ENCODE assay signal across 21 mouse cellular contexts in genomic region chr16:63925195-63925594, GRCm38 (mm10).
A peak's percentile ranks its signal among the peaks of the same experiment; 100 is the strongest.
DNase-seq lines count a peak whose midpoint lies in the region; ATAC-seq and TF ChIP-seq lines count a peak whose summit lies in the region.
"Had no signal": no experiment of that assay in that cellular context is flagged by ENCODE, and none has a peak within 500 bp of the region (broad histone marks: within the 10 kb centered on the region; RNA-seq: fewer than 3 reads in every experiment).

No protein-coding gene starts in this region.

- TF ChIP-seq POLR2A in brain, embryonic 14.5 days (IDR thresholded peaks at IDR 0.05; ENCODE audit: borderline replicate concordance, extremely low read depth, insufficient read depth, insufficient read length, poor library complexity, severe bottlenecking), result no peak

- H3K4me3 ChIP-seq in hindbrain, embryonic 16.5 days (ENCODE audit: low read length), result no peak overlapping the region
- H3K4me3 ChIP-seq in hindbrain, embryonic 12.5 days, result no peak overlapping the region
- H3K4me3 ChIP-seq in midbrain, embryonic 12.5 days, result no peak overlapping the region
- H3K4me3 ChIP-seq: embryonic facial prominence, embryonic 10.5 days; forebrain, embryonic 15.5 days; heart, embryonic 10.5 days; left cerebral cortex, adult 2 months; megakaryocyte, embryonic 14.5 days; myocyte had no signal

- H3K4me1 ChIP-seq in hindbrain, embryonic 16.5 days (ENCODE audit: control insufficient read depth, insufficient read depth, low read depth, low read length), result no peaks in the 10 kb centered on the region
- H3K4me1 ChIP-seq in hindbrain, embryonic 12.5 days, result no peaks in the 10 kb centered on the region
- no peaks in the 10 kb centered on the region for H3K4me1 ChIP-seq in midbrain, embryonic 12.5 days
- H3K4me1 ChIP-seq: embryonic facial prominence, embryonic 10.5 days; forebrain, embryonic 15.5 days; heart, embryonic 10.5 days; megakaryocyte, embryonic 14.5 days had no signal

- H3K27ac ChIP-seq in hindbrain, embryonic 16.5 days (ENCODE audit: low read depth, low read length), result no peak overlapping the region
- H3K27ac ChIP-seq in hindbrain, embryonic 12.5 days, result no peak overlapping the region
- no peak overlapping the region for H3K27ac ChIP-seq in midbrain, embryonic 12.5 days (replicated peaks)
- H3K27ac ChIP-seq: embryonic facial prominence, embryonic 10.5 days; forebrain, embryonic 15.5 days; heart, embryonic 10.5 days; left cerebral cortex, adult 2 months had no signal

- no peak overlapping the region for H3K9ac ChIP-seq in hindbrain, embryonic 16.5 days (ENCODE audit: low read depth, low read length)
- no peak overlapping the region for H3K9ac ChIP-seq in hindbrain, embryonic 12.5 days
- no peak overlapping the region for H3K9ac ChIP-seq in midbrain, embryonic 12.5 days (replicated peaks)
- H3K9ac ChIP-seq: forebrain, embryonic 15.5 days had no signal

- H3K4me2 ChIP-seq in hindbrain, embryonic 16.5 days (ENCODE audit: low read length), result no peak overlapping the region
- no peak overlapping the region for H3K4me2 ChIP-seq in hindbrain, embryonic 12.5 days (replicated peaks)
- H3K4me2 ChIP-seq in midbrain, embryonic 12.5 days (replicated peaks), result no peak overlapping the region
- H3K4me2 ChIP-seq: forebrain, embryonic 15.5 days; liver, embryonic 11.5 days had no signal

- no peaks in the 10 kb centered on the region for H3K36me3 ChIP-seq in hindbrain, embryonic 16.5 days (ENCODE audit: control insufficient read depth, insufficient read depth, low read length)
- H3K36me3 ChIP-seq in hindbrain, embryonic 12.5 days, result no peaks in the 10 kb centered on the region
- H3K36me3 ChIP-seq in midbrain, embryonic 12.5 days, result no peaks in the 10 kb centered on the region
- H3K36me3 ChIP-seq: embryonic facial prominence, embryonic 10.5 days; forebrain, embryonic 15.5 days; heart, embryonic 10.5 days had no signal

- DNase-seq in brain, embryonic 14.5 days (ENCODE audit: low read depth), result peak; percentile 64
- DNase-seq in cerebellum, adult 9-10 months, result peak; percentile 43
- no peak for DNase-seq in ovary, postnatal 36 days (ENCODE audit: low spot score)
- no peak for DNase-seq in thymus, postnatal 10 days (ENCODE audit: low spot score in 2 of 2)
- no peak for DNase-seq in thymus, postnatal 4 days
- DNase-seq: kidney, postnatal 4 days; layer of hippocampus, adult 9-11 months; lung, adult 2 months; right cerebral cortex, postnatal 14 days; spleen, adult 18-20 months had no signal

- no peaks in the 10 kb centered on the region for H3K27me3 ChIP-seq in hindbrain, embryonic 16.5 days (replicated peaks; ENCODE audit: control insufficient read depth, insufficient read depth, low read length)
- H3K27me3 ChIP-seq in hindbrain, embryonic 12.5 days, result no peaks in the 10 kb centered on the region
- H3K27me3 ChIP-seq in midbrain, embryonic 12.5 days, result no peaks in the 10 kb centered on the region
- H3K27me3 ChIP-seq: CH12.LX; forebrain, embryonic 15.5 days; megakaryocyte, embryonic 14.5 days had no signal

- no peak for TF ChIP-seq CTCF in brain, embryonic 14.5 days (IDR thresholded peaks at IDR 0.05; ENCODE audit: borderline replicate concordance, extremely low read depth, insufficient read depth, insufficient read length)

- 49% methylated on average over 3 of the region's 3 CpGs for WGBS in hindbrain, embryonic 16.5 days
- WGBS in hindbrain, embryonic 12.5 days, result 60% methylated on average over 3 of the region's 3 CpGs
- 54% methylated on average over 3 of the region's 3 CpGs for WGBS in midbrain, embryonic 12.5 days

- peak; percentile 52; the same call in 1 of the 2 replicates for ATAC-seq in hindbrain, embryonic 16.5 days
- no peak for ATAC-seq in hindbrain, embryonic 12.5 days (ENCODE audit: low FRiP score)
- 0 out of 2 replicates have a peak, but pooled peaks have one; percentile 41 for ATAC-seq in midbrain, embryonic 12.5 days (ENCODE audit: low FRiP score, low read depth)
- ATAC-seq: forebrain, embryonic 15.5 days had no signal

- H3K9me3 ChIP-seq in hindbrain, embryonic 16.5 days (ENCODE audit: control insufficient read depth, low read length), result no peaks in the 10 kb centered on the region
- H3K9me3 ChIP-seq in hindbrain, embryonic 12.5 days (replicated peaks), result no peaks in the 10 kb centered on the region
- H3K9me3 ChIP-seq in midbrain, embryonic 12.5 days, result no peaks in the 10 kb centered on the region
- H3K9me3 ChIP-seq: embryonic facial prominence, embryonic 10.5 days; forebrain, embryonic 15.5 days; heart, embryonic 10.5 days had no signal

Comparison
In these comparisons a context has a peak if more than half of its experiments do, and no peak if none do; other contexts are left out.
1. DNase-seq: peak in brain, embryonic 14.5 days (single experiment) and cerebellum, adult 9-10 months (single experiment); none in ovary, postnatal 36 days (single experiment), thymus, postnatal 10 days (0 of 2) and thymus, postnatal 4 days (single experiment).